Mouse (Mus musculus) erythroid progenitor cell, adult 5-6 weeks (primary cell): ENCODE data around the gene Gm21972. TPM values are rescaled to one million over a fixed set of nuclear protein-coding genes. Genes with fewer than 3 reads are reported as not detected.

Source experiments
- ATAC-seq: replicated peaks from 2 replicates; pipeline ENCODE4 v1.8.0; 2016; ENCODE audit warnings: moderate number of reproducible peaks, mild to moderate bottlenecking, moderate TSS enrichment, inconsistent platforms; ENCODE audit not compliant: poor library complexity, low FRiP score, severe bottlenecking
- total RNA-seq, 2 experiments: library from RNA; stranded (forward) in 1 of 2; stranded (reverse) in 1 of 2; fragments of 150-400 nt in 1 of 2; fragments of 186-747, 209-891 nt in 1 of 2; gene quantifications; 2 replicates each; pipeline versions ENCODE4 v1.2.3 to v1.2.4; 2015 to 2017; ENCODE audit warnings: low replicate concordance in 2 of 2

The Gm21972 gene
- total RNA-seq (2015; ENCODE audit: low replicate concordance) (17.7 and 34.8 TPM in 2 replicates), total RNA-seq (2017; ENCODE audit: low replicate concordance) (9.0 TPM in 1 of 2 replicates, not detected in the other)

DNA sequence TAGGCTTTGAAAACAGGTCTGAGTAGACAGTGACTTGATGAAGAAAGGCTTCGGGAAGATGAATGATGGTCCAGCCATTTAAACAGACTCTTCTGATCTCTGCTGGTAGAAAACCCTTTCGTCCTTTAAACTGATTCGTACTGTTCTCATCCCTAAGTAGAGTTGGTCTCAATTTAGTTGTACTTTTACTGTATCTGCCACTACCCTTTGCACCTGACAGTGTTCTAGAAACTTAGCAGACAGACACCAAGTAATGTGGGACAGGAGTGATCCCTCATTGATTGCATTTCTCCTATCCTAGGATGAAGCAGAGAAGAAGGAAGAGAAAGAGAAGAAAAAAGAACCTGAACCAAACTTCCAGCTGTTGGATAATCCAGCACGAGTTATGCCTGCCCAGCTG lies at the start of gene Gm21972:
Gene Gm21972, plus strand, starts transcription at position 301 of the 400 bp plus-strand sequence.
- ATAC-seq, result no peak

DNA sequence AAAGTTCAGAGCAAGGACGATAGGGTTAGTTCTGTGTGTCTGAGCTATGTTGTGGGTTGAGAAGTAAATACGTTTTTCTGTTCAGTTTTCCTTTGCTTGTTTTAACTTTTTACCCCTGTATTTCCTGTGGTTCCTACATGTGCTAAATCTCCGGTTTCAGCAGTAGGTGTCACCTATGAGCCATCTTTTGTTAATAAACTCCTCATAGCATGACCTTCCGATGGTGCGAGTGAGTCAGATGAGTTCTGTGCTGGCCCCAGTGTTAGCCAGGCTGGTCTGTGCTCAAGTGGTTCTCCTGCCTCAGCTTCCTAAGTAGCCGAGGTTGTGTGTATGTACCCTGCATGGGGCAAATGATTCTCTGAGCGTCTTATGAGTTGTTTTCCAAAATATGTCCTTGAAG lies 39.0 kb upstream of the Gm21972 start:
- ATAC-seq, result no peak

DNA sequence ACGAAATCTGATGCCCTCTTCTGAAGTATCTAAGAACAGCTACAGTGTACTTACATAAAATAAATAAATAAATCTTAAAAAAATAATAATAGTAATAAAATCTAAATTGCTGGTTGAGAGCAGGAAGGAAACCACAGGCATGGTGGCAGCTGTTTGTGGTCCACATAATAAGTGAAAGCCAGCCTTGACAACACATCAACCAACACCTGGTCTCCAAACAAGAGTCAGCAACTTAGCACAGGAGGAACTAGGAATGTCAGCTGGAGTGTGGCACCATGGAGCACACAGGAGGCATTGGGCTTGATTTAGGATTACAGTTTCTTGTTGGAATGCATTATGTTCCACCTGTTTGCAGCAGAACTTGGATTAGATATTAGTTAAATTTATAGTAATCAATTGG lies 28.4 kb upstream of the Gm21972 start:
- no peak for ATAC-seq

DNA sequence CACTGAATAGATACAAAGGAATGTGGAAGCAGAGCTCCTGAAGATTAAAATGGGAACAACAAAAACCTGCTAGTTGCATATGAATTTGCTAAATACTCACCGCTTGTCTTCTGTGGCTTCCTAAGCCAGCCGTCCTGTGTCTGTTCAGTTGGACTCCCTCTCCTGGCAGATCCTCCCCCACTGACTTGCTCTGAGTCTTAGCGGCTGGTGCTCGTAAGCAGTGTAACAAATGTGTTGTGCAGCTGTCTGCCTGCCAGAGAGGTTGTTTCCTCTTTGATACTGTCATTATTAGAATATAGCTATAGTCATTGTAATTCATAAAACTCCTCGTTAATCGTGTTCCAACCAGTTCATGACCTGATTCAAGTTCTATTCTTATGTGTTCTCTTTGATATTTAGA lies 21.7 kb upstream of the Gm21972 start, which contains the start of gene Htr2b:
Gene Htr2b, minus strand, starts transcription at position 192 of the 400 bp plus-strand sequence.
- ATAC-seq, result no peak

DNA sequence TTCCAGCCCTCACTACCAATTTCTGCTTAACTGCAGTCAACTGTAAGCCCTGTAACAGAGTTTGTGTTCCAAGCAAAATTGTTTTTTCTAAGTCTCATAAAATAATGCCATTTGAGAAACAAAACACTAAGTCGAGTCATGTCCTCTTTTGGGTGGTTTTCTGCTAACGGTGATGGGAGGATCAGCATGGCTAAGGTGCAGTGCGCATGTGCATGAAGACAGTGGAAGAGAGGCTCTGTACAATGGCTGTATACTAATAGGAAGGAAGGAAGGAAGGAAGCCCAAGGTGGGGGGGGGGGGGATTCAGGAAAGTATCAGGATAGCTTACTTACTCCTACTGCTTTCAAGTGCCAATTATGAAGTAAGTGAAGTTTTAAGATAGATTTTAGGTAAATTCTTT lies 19.3 kb upstream of the Gm21972 start:
- no peak for ATAC-seq

DNA sequence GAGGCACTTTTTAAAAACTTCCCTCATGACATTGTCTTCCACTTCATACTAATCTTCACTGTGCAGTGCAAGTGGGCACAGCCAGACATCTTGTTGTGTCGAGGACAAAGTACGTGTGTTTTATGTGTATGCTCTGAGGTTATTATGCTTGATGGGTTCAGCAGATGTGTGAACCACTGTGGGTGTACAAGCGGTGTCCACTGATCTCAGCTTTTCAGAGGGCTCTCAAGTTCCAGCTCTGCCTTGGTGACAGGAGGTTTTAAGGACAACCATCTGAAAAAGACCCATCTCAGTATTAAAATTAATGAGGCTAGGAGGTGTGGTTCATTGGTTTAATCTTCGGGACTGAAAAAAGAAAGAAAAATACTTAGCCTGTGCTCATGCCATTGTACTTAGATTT lies 13.9 kb upstream of the Gm21972 start:
- no peak for ATAC-seq

- ATAC-seq, result no peak
Measured at GRCm38 (mm10) chr1:86126036-86126435, 7.4 kb upstream of the Gm21972 start.

GRCm38 (mm10) chr1:86135315-86135714 lies 1.9 kb downstream of the Gm21972 start:
- no peak for ATAC-seq

GRCm38 (mm10) chr1:86141081-86141480 lies 7.6 kb downstream of the Gm21972 start:
- ATAC-seq, result no peak

DNA sequence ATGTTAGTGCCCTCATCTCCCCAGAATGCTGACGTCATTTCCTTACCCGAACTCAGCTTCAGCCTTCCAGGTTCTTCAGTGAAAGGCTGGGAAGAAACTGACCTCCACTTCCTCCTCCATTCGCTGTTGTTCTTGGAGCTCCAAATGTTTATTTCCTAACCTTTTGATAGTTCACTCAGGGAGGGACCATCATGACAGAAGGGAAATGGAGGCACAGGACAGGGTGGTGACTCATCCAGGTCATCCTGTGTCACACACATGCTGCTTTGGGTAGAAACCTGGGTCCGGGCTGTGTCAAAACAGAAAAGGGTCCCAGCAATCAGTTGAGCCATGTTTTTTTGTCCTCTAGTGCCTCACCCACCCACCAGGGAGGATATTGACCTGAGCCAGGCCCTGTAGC lies 9.7 kb downstream of the Gm21972 start:
- ATAC-seq, result no peak

GRCm38 (mm10) chr1:86144001-86144944 lies 10.8 kb downstream of the Gm21972 start:
- no peak for ATAC-seq

- no peak for ATAC-seq
Measured at GRCm38 (mm10) chr1:86146293-86146692, 12.9 kb downstream of the Gm21972 start.

DNA sequence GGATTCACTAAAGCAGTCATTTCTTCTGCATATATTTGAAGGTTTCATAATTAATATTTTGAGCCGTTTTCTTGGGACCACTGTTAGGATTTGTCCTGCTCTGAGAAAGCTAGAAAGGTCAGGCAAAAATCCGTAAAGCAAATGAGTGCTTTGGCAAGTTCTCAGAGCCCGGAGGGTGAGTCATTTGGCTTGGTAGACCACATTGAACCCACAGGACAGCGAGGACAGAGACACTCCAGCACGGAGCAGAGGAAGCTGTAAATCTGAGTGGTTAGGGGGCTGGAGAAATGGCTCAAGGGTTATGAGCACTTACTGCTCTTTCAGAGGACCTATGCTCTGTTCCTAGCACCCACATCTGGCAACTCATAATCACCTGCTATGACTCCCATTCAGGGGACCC lies 14.1 kb downstream of the Gm21972 start:
- no peak for ATAC-seq

GRCm38 (mm10) chr1:86148161-86148560 lies 14.7 kb downstream of the Gm21972 start:
- no peak for ATAC-seq

GRCm38 (mm10) chr1:86150929-86151328 lies 17.5 kb downstream of the Gm21972 start:
- ATAC-seq, result no peak

- no peak for ATAC-seq
Measured at GRCm38 (mm10) chr1:86151376-86151775, 17.9 kb downstream of the Gm21972 start.

DNA sequence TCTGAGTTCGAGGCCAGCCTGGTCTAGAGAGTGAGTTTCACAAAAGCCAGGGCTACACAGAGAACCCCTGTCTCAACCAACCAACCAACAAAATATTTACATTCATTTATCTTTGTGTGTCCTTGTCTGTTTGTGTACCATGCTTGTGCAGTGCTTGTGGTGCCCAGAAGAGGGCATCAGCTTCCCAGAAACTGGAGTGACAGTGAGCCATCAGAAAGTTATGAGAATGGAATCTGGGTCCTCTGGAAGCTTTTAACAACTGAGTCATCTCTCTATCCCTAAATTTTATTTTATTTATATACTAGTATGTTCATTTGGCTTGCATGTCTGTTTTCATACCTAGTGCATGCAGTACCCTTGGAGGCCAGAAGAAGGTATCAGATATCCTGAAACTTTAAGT lies 19.2 kb downstream of the Gm21972 start:
- ATAC-seq, result no peak

- peak; percentile 98 for ATAC-seq
Measured at GRCm38 (mm10) chr1:86154133-86154823, 20.8 kb downstream of the Gm21972 start, which contains the start of gene Armc9. TSS of gene Armc9 (plus strand) at chr1:86154780.

DNA sequence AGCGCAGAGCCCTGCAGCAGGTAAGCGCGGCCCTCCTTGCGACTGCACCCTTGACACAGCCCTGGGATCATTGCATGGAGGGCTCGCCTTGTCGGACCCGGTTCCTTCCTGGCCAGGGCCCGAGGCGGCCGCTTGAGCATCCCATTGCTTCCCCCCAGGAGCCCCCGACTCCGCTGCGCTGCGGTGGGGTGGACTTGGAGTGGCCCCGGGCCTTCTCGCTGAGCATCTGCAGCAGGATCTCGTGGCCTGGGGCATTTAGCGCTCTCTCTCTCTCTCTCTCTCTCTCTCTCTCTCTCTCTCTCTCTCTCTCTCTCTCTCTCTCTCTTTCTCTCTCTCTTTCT lies 21.4 kb downstream of the Gm21972 start:
- ATAC-seq, result peak; percentile 47

- ATAC-seq, result no peak
Measured at GRCm38 (mm10) chr1:86156075-86156474, 22.6 kb downstream of the Gm21972 start.

DNA sequence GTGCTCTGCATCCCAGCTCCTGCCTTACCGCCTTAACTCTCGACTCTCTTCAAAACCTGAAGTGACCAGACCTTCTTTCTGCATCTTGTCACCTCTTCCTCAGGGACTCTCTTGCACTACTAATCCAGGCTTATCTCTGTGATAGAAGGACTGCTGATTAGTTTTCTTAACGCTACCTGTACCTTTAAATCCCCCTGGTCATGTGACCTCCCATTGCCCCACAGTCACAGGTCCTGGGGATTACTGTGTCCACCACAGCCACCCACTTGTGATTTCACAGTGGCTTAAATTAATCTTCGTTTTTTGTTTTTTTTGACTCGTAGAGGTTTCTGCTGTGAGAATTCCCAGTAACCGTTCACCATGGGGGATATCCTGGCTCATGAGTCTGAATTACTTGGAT lies 23.2 kb downstream of the Gm21972 start:
- no peak for ATAC-seq
